13 mouse cellular contexts compared by ENCODE assay signal in genomic region chr17:14944551-14944950, GRCm38 (mm10). TPM values are rescaled to one million over a fixed set of nuclear protein-coding genes. Genes with fewer than 3 reads are reported as not detected.
DNase-seq lines count a peak whose midpoint lies in the region; ATAC-seq and TF ChIP-seq lines count a peak whose summit lies in the region.
"Had no signal": no experiment of that assay in that cellular context is flagged by ENCODE, and none has a peak within 500 bp of the region (broad histone marks: within the 10 kb centered on the region; RNA-seq: fewer than 3 reads in every experiment).

No protein-coding gene starts in this region.

- no peak for ATAC-seq in intestine, embryonic 16.5 days
- ATAC-seq in neural tube, embryonic 15.5 days (ENCODE audit: low FRiP score), result no peak

- no peak overlapping the region for H3K9ac ChIP-seq in liver, adult 2 months (ENCODE audit: low read depth, low read length)
- H3K9ac ChIP-seq in intestine, embryonic 16.5 days (ENCODE audit: low read depth, low read length), result no peak overlapping the region
- H3K9ac ChIP-seq in neural tube, embryonic 15.5 days (replicated peaks), result no peak overlapping the region

- peak; percentile 14 for DNase-seq in adrenal gland, postnatal 14 days
- no peak for DNase-seq in adrenal gland, adult 18-20 months (ENCODE audit: low spot score in 2 of 2)
- peak; percentile 78 for DNase-seq in liver, adult 2 months (ENCODE audit: extremely low read depth, low read depth, low spot score)
- DNase-seq in liver, result no peak
- no peak for DNase-seq in ovary, postnatal 10 days (ENCODE audit: low spot score)
- no peak for DNase-seq in embryo, embryonic 10 days (ENCODE audit: low spot score)

- no peaks in the 10 kb centered on the region for H3K79me2 ChIP-seq in liver, adult 2 months (ENCODE audit: control insufficient read depth, insufficient read depth, low read length)

- H3K27ac ChIP-seq in liver, adult 2 months (replicated peaks; ENCODE audit: insufficient read depth, low read depth, low read length), result no peak overlapping the region
- H3K27ac ChIP-seq in intestine, embryonic 16.5 days (ENCODE audit: low read length), result no peak overlapping the region
- H3K27ac ChIP-seq in neural tube, embryonic 15.5 days (replicated peaks), result no peak overlapping the region
- H3K27ac ChIP-seq: kidney, postnatal 0 days; limb, embryonic 15.5 days had no signal

- no peak overlapping the region for H3K4me3 ChIP-seq in liver, adult 2 months (ENCODE audit: insufficient read depth, low read depth, low read length)
- 0 out of 2 replicates have a peak overlapping the region, but pooled peaks have one; percentile 0 for H3K4me3 ChIP-seq in intestine, embryonic 16.5 days (ENCODE audit: low read length)
- H3K4me3 ChIP-seq in neural tube, embryonic 15.5 days (replicated peaks), result peak overlapping the region; percentile 83; the same call in 1 of the 2 replicates

- H3K27me3 ChIP-seq in liver, adult 2 months (ENCODE audit: control insufficient read depth, insufficient read depth, low read length), result no peaks in the 10 kb centered on the region
- no peaks in the 10 kb centered on the region for H3K27me3 ChIP-seq in intestine, embryonic 16.5 days (replicated peaks; ENCODE audit: control insufficient read depth, insufficient read depth, low read length)
- no peaks in the 10 kb centered on the region for H3K27me3 ChIP-seq in neural tube, embryonic 15.5 days (replicated peaks)
- H3K27me3 ChIP-seq: limb, embryonic 15.5 days had no signal

- 94% methylated on average over 1 of the region's 1 CpGs for WGBS in liver, adult 2 months
- 86% methylated on average over 1 of the region's 1 CpGs for WGBS in intestine, embryonic 16.5 days
- WGBS in neural tube, embryonic 15.5 days, result 86% methylated on average over 1 of the region's 1 CpGs

- no peak overlapping the region for H3K4me2 ChIP-seq in intestine, embryonic 16.5 days (ENCODE audit: low read depth, low read length)
- peak overlapping the region; percentile 88 for H3K4me2 ChIP-seq in neural tube, embryonic 15.5 days

- H3K4me1 ChIP-seq in liver, adult 2 months (ENCODE audit: control insufficient read depth, insufficient read depth, low read length), result peaks cover 9% of the 10 kb centered on the region
- peaks cover 5% of the 10 kb centered on the region for H3K4me1 ChIP-seq in intestine, embryonic 16.5 days (ENCODE audit: control insufficient read depth, insufficient read depth, low read length)
- H3K4me1 ChIP-seq in neural tube, embryonic 15.5 days, result peaks cover 27% of the 10 kb centered on the region

- TF ChIP-seq POLR2A in liver, adult 2 months (IDR thresholded peaks at IDR 0.05; ENCODE audit: extremely low read depth, insufficient read depth, low read length), result no peak

- H3K36me3 ChIP-seq in liver, adult 2 months (ENCODE audit: control insufficient read depth, insufficient read depth, low read length), result peaks cover 11% of the 10 kb centered on the region
- no peaks in the 10 kb centered on the region for H3K36me3 ChIP-seq in intestine, embryonic 16.5 days (ENCODE audit: control insufficient read depth, insufficient read depth, low read length)
- H3K36me3 ChIP-seq in neural tube, embryonic 15.5 days, result peaks cover 17% of the 10 kb centered on the region

- H3K9me3 ChIP-seq in intestine, embryonic 16.5 days (ENCODE audit: control insufficient read depth, low read length), result no peaks in the 10 kb centered on the region
- no peaks in the 10 kb centered on the region for H3K9me3 ChIP-seq in neural tube, embryonic 15.5 days (replicated peaks)
- H3K9me3 ChIP-seq: limb, embryonic 15.5 days had no signal

- TF ChIP-seq CTCF in liver, adult 2 months (IDR thresholded peaks at IDR 0.05; ENCODE audit: low read depth, low read length), result no peak

RNA-seq across cellular contexts. Expression of gene 1600012H06Rik, which starts 1.6 kb away (rescaled TPM):
- 29.7 and 30.5 TPM in 2 replicates for total RNA-seq in adrenal gland, postnatal 14 days (2021)
- total RNA-seq in adrenal gland, adult 18-20 months (2021), result 10 to 100 TPM; 23.8 to 34.6 TPM
- total RNA-seq in liver, adult 2 months (2014; rRNA removed), result 18.5 and 21.1 TPM in 2 replicates
- 16.7 and 17.4 TPM in 2 replicates for polyA plus RNA-seq in liver, adult 2 months (2012; rRNA removed)
- 37.6 and 39.9 TPM in 2 replicates for polyA plus RNA-seq in intestine, embryonic 16.5 days (2015; fragmentation: Nextera tagmentation; extraction: Ambion mirVana)
- 26.8 TPM in 2 replicates for polyA plus RNA-seq in neural tube, embryonic 15.5 days (2015; fragmentation: Nextera tagmentation; extraction: Ambion mirVana)

RNA-seq across cellular contexts. Expression of gene Wdr27, which starts 1.6 kb away (rescaled TPM):
- 5.2 and 7.8 TPM in 2 replicates for total RNA-seq in adrenal gland, postnatal 14 days (2021)
- total RNA-seq in adrenal gland, adult 18-20 months (2021), result 1 to 10 TPM; 1.9 to 3.5 TPM
- total RNA-seq in liver, adult 2 months (2014; rRNA removed), result 0.74 and 0.87 TPM in 2 replicates
- 1.4 and 2.3 TPM in 2 replicates for polyA plus RNA-seq in liver, adult 2 months (2012; rRNA removed)
- polyA plus RNA-seq in intestine, embryonic 16.5 days (2015; fragmentation: Nextera tagmentation; extraction: Ambion mirVana), result 3.9 and 5.0 TPM in 2 replicates
- 8.9 and 9.2 TPM in 2 replicates for polyA plus RNA-seq in neural tube, embryonic 15.5 days (2015; fragmentation: Nextera tagmentation; extraction: Ambion mirVana)
- total RNA-seq: common myeloid progenitor, adult 5-6 weeks had no signal

RNA-seq across cellular contexts. Expression of gene Phf10, which starts 16.5 kb away (rescaled TPM):
- 57.9 and 63.1 TPM in 2 replicates for total RNA-seq in adrenal gland, postnatal 14 days (2021)
- total RNA-seq in adrenal gland, adult 18-20 months (2021), result 10 to 100 TPM; 39.0 to 57.3 TPM
- 14.0 and 14.4 TPM in 2 replicates for total RNA-seq in liver, adult 2 months (2014; rRNA removed)
- 7.6 and 7.9 TPM in 2 replicates for polyA plus RNA-seq in liver, adult 2 months (2012; rRNA removed)
- polyA plus RNA-seq in intestine, embryonic 16.5 days (2015; fragmentation: Nextera tagmentation; extraction: Ambion mirVana), result 27.5 and 33.4 TPM in 2 replicates
- polyA plus RNA-seq in neural tube, embryonic 15.5 days (2015; fragmentation: Nextera tagmentation; extraction: Ambion mirVana), result 13.9 and 19.6 TPM in 2 replicates

RNA-seq across cellular contexts. Expression of gene 9030025P20Rik, which starts 33.7 kb away (rescaled TPM):
- total RNA-seq in adrenal gland, postnatal 14 days (2021), result 4.8 and 8.6 TPM in 2 replicates
- 1 to 10 TPM; 5.0 to 5.4 TPM for total RNA-seq in adrenal gland, adult 18-20 months (2021)
- total RNA-seq in liver, adult 2 months (2014; rRNA removed), result 6.6 and 7.4 TPM in 2 replicates
- polyA plus RNA-seq in liver, adult 2 months (2012; rRNA removed), result 3.5 and 4.6 TPM in 2 replicates
- 8.2 TPM in 2 replicates for polyA plus RNA-seq in intestine, embryonic 16.5 days (2015; fragmentation: Nextera tagmentation; extraction: Ambion mirVana)
- polyA plus RNA-seq in neural tube, embryonic 15.5 days (2015; fragmentation: Nextera tagmentation; extraction: Ambion mirVana), result 6.5 and 8.7 TPM in 2 replicates

RNA-seq across cellular contexts. Expression of gene Gm3417, which starts 34.0 kb away (rescaled TPM):
- total RNA-seq in adrenal gland, postnatal 14 days (2021), result 0.67 TPM in 1 of 2 replicates, not detected in the other
- total RNA-seq in adrenal gland, adult 18-20 months (2021), result not detected
- not detected in 2 replicates for total RNA-seq in liver, adult 2 months (2014; rRNA removed)
- 0.54 TPM in 1 of 2 replicates, not detected in the other for polyA plus RNA-seq in liver, adult 2 months (2012; rRNA removed)
- 1.2 and 1.7 TPM in 2 replicates for polyA plus RNA-seq in intestine, embryonic 16.5 days (2015; fragmentation: Nextera tagmentation; extraction: Ambion mirVana)
- polyA plus RNA-seq in neural tube, embryonic 15.5 days (2015; fragmentation: Nextera tagmentation; extraction: Ambion mirVana), result not detected in 2 replicates
- total RNA-seq: common myeloid progenitor, adult 5-6 weeks; gastrocnemius, adult 18-20 months had no signal
- polyA plus RNA-seq: limb, embryonic 15.5 days; neural tube, embryonic 11.5 days had no signal

Comparison
In these comparisons a context has a peak if more than half of its experiments do, and no peak if none do; other contexts are left out.
1. DNase-seq: peak in adrenal gland, postnatal 14 days (single experiment) and liver, adult 2 months (single experiment); none in adrenal gland, adult 18-20 months (0 of 2), liver (single experiment), ovary, postnatal 10 days (single experiment) and embryo, embryonic 10 days (single experiment).